Mouse (Mus musculus) bone marrow macrophage, adult 2 months (primary cell): ENCODE measurements around the gene Ogfod1.

ENCODE experiments used
- CTCF ChIP-seq: IDR thresholded peaks from 2 replicates; pipeline ENCODE4 v1.5.1; 2012; ENCODE audit warnings: low read depth, mild to moderate bottlenecking, low read length, moderate library complexity
- POLR2A ChIP-seq: IDR thresholded peaks from 2 replicates; pipeline ENCODE4 v1.6.1; 2012; ENCODE audit warnings: mild to moderate bottlenecking, low read depth, low read length, borderline replicate concordance

- TF ChIP-seq POLR2A (no peak), CTCF (no peak)
Observed at GRCm38 (mm10) chr8:94004139-94004538, 32.9 kb upstream of the Ogfod1 start.
